Mouse (Mus musculus) limb, embryonic 15.5 days (tissue): ENCODE data around the gene Rtn4. TPM values are rescaled to one million over a fixed set of nuclear protein-coding genes. Genes with fewer than 3 reads are reported as not detected.
"Not testable (repeated sequence)": the region's sequence is repeated elsewhere in the genome, so short reads cannot be mapped to it uniquely, and the experiment has no call there.

Source experiments
- ATAC-seq: fragments of 200-750 bp; cut with Nextera tagmentation; 2 replicates; pipeline ENCODE4 v1.8.0; 2017; ENCODE audit warnings: low read depth, moderate TSS enrichment; ENCODE audit not compliant: insufficient number of reproducible peaks, low FRiP score, low TSS enrichment
- H3K27ac ChIP-seq: fragments of 300-500 bp; sonication (generic); 2 replicates; pipeline ENCODE4 v1.5.1; 2015; ENCODE audit warnings: moderate library complexity, mild to moderate bottlenecking, inconsistent platforms
- H3K27me3 ChIP-seq: fragments of 300-500 bp; sonication (generic); 2 replicates; pipeline ENCODE4 v1.6.1; 2015; ENCODE audit warnings: inconsistent platforms
- H3K36me3 ChIP-seq: fragments of 300-500 bp; sonication (generic); 2 replicates; pipeline ENCODE4 v1.6.1; 2015; ENCODE audit warnings: inconsistent platforms
- H3K4me1 ChIP-seq: fragments of 300-500 bp; sonication (generic); 2 replicates; pipeline ENCODE4 v1.6.1; 2015; ENCODE audit warnings: inconsistent platforms
- H3K4me2 ChIP-seq: fragments of 300-500 bp; sonication (generic); 2 replicates; pipeline ENCODE4 v1.6.1; 2015; ENCODE audit warnings: mild to moderate bottlenecking, inconsistent platforms
- H3K4me3 ChIP-seq: fragments of 300-500 bp; sonication (generic); 2 replicates; pipeline ENCODE4 v1.5.1; 2015; ENCODE audit warnings: mild to moderate bottlenecking, inconsistent platforms
- H3K9ac ChIP-seq: fragments of 300-500 bp; sonication (generic); 2 replicates; pipeline ENCODE4 v1.6.1; 2015; ENCODE audit warnings: inconsistent platforms
- H3K9me3 ChIP-seq: fragments of 300-500 bp; sonication (generic); 2 replicates; pipeline ENCODE4 v1.6.1; 2016; ENCODE audit warnings: inconsistent platforms
- WGBS: fragments of 180-500 bp; shearing (Covaris S2); methylation state at CpG from one replicate; pipeline ENCODE4 v1.1.7; 2015; 5-methylcytosine and 5-hydroxymethylcytosine counted together
- polyA plus RNA-seq: library from polyadenylated mRNA; unstranded; fragments of >200 nt; fragmentation: Nextera tagmentation; extraction: Ambion mirVana; gene quantifications from 2 replicates; pipeline ENCODE4 v1.2.1, GENCODE M21; 2015

The Rtn4 gene
- polyA plus RNA-seq, 1 experiment from 2014 or later, result 72.1 TPM

GRCm38 (mm10) chr11:29748750-29749467 lies 56.2 kb downstream of the Rtn4 start:
- H3K27ac ChIP-seq, result no peak overlapping the region
- peaks cover 36% of the 10 kb centered on the region for H3K36me3 ChIP-seq
- H3K4me2 ChIP-seq, result no peak overlapping the region
- H3K4me3 ChIP-seq, result no peak overlapping the region
- H3K9ac ChIP-seq, result no peak overlapping the region
- no peaks in the 10 kb centered on the region for H3K4me1 ChIP-seq
- no peaks in the 10 kb centered on the region for H3K9me3 ChIP-seq
- 85% methylated on average over 8 of the region's 8 CpGs for WGBS
- no peak for ATAC-seq
- no peaks in the 10 kb centered on the region for H3K27me3 ChIP-seq

GRCm38 (mm10) chr11:29749468-29749829 lies 56.7 kb downstream of the Rtn4 start:
- no peak overlapping the region for H3K4me2 ChIP-seq
- H3K4me1 ChIP-seq, result no peaks in the 10 kb centered on the region
- peaks cover 33% of the 10 kb centered on the region for H3K36me3 ChIP-seq
- H3K27me3 ChIP-seq, result no peaks in the 10 kb centered on the region
- H3K9ac ChIP-seq, result no peak overlapping the region
- no peak for ATAC-seq
- H3K4me3 ChIP-seq, result no peak overlapping the region
- H3K27ac ChIP-seq, result no peak overlapping the region
- no peaks in the 10 kb centered on the region for H3K9me3 ChIP-seq
- WGBS, result 100% methylated on average over 1 of the region's 1 CpGs

GRCm38 (mm10) chr11:29751013-29751412 lies 58.3 kb downstream of the Rtn4 start:
- H3K4me2 ChIP-seq, result no peak overlapping the region
- no peaks in the 10 kb centered on the region for H3K27me3 ChIP-seq
- no peak overlapping the region for H3K4me3 ChIP-seq
- no peak overlapping the region for H3K27ac ChIP-seq
- no peaks in the 10 kb centered on the region for H3K4me1 ChIP-seq
- peaks cover 26% of the 10 kb centered on the region for H3K36me3 ChIP-seq
- ATAC-seq, result no peak
- H3K9ac ChIP-seq, result no peak overlapping the region
- 93% methylated on average over 2 of the region's 2 CpGs for WGBS
- no peaks in the 10 kb centered on the region for H3K9me3 ChIP-seq

- Histone ChIP-seq H3K4me1 (no peaks in the 10 kb centered on the region), H3K9ac (no peak overlapping the region), H3K27me3 (no peaks in the 10 kb centered on the region), H3K9me3 (no peaks in the 10 kb centered on the region), H3K4me2 (no peak overlapping the region), H3K36me3 (peaks cover 17% of the 10 kb centered on the region), H3K4me3 (no peak overlapping the region), H3K27ac (no peak overlapping the region; the same call in 1 of the 2 replicates)
- whole genome bisulfite sequencing, result 82% methylated on average over 14 of the region's 14 CpGs
- no peak for ATAC-seq
Observed at GRCm38 (mm10) chr11:29751648-29752611, 59.2 kb downstream of the Rtn4 start.

GRCm38 (mm10) chr11:29756007-29756406 lies 63.3 kb downstream of the Rtn4 start:
- WGBS, result 93% methylated on average over 5 of the region's 5 CpGs
- not testable (repeated sequence) for H3K9me3 ChIP-seq, H3K27me3 ChIP-seq, H3K9ac ChIP-seq, H3K4me3 ChIP-seq, H3K27ac ChIP-seq, H3K4me1 ChIP-seq, H3K36me3 ChIP-seq, H3K4me2 ChIP-seq, ATAC-seq

GRCm38 (mm10) chr11:29758617-29759016 lies 65.9 kb downstream of the Rtn4 start:
- no peak overlapping the region for H3K4me3 ChIP-seq
- H3K36me3 ChIP-seq, result no peaks in the 10 kb centered on the region
- no peak for ATAC-seq
- no peak overlapping the region for H3K27ac ChIP-seq
- no peaks in the 10 kb centered on the region for H3K9me3 ChIP-seq
- H3K27me3 ChIP-seq, result no peaks in the 10 kb centered on the region
- no peaks in the 10 kb centered on the region for H3K4me1 ChIP-seq
- WGBS, result 87% methylated on average over 5 of the region's 5 CpGs
- H3K9ac ChIP-seq, result no peak overlapping the region
- H3K4me2 ChIP-seq, result no peak overlapping the region

GRCm38 (mm10) chr11:29761387-29761786 lies 68.6 kb downstream of the Rtn4 start:
- no peaks in the 10 kb centered on the region for H3K9me3 ChIP-seq
- H3K27ac ChIP-seq, result no peak overlapping the region
- H3K36me3 ChIP-seq, result no peaks in the 10 kb centered on the region
- H3K9ac ChIP-seq, result no peak overlapping the region
- 93% methylated on average over 9 of the region's 9 CpGs for WGBS
- no peak for ATAC-seq
- H3K4me2 ChIP-seq, result no peak overlapping the region
- no peaks in the 10 kb centered on the region for H3K27me3 ChIP-seq
- no peaks in the 10 kb centered on the region for H3K4me1 ChIP-seq
- H3K4me3 ChIP-seq, result no peak overlapping the region

- Histone ChIP-seq H3K27me3 (no peaks in the 10 kb centered on the region), H3K9ac (no peak overlapping the region), H3K36me3 (no peaks in the 10 kb centered on the region), H3K4me1 (no peaks in the 10 kb centered on the region), H3K4me3 (no peak overlapping the region), H3K27ac (no peak overlapping the region), H3K4me2 (no peak overlapping the region), H3K9me3 (no peaks in the 10 kb centered on the region)
- 90% methylated on average over 1 of the region's 1 CpGs for WGBS
- no peak for ATAC-seq
Observed at GRCm38 (mm10) chr11:29762768-29763167, 70.0 kb downstream of the Rtn4 start.

- Histone ChIP-seq H3K27ac (no peak overlapping the region), H3K9ac (no peak overlapping the region), H3K9me3 (no peaks in the 10 kb centered on the region), H3K4me2 (no peak overlapping the region), H3K36me3 (no peaks in the 10 kb centered on the region), H3K4me3 (no peak overlapping the region), H3K4me1 (no peaks in the 10 kb centered on the region), H3K27me3 (no peaks in the 10 kb centered on the region)
- ATAC-seq, result no peak
- WGBS, result 79% methylated on average over 4 of the region's 4 CpGs
Observed at GRCm38 (mm10) chr11:29765063-29765462, 72.3 kb downstream of the Rtn4 start.

GRCm38 (mm10) chr11:29766313-29766982 lies 73.7 kb downstream of the Rtn4 start:
- WGBS, result 78% methylated on average over 11 of the region's 11 CpGs

GRCm38 (mm10) chr11:29768523-29768922 lies 75.8 kb downstream of the Rtn4 start:
- H3K4me3 ChIP-seq, result no peak overlapping the region
- no peaks in the 10 kb centered on the region for H3K4me1 ChIP-seq
- no peak overlapping the region for H3K27ac ChIP-seq
- H3K27me3 ChIP-seq, result no peaks in the 10 kb centered on the region
- H3K36me3 ChIP-seq, result no peaks in the 10 kb centered on the region
- H3K4me2 ChIP-seq, result no peak overlapping the region
- H3K9ac ChIP-seq, result no peak overlapping the region
- no peaks in the 10 kb centered on the region for H3K9me3 ChIP-seq
- ATAC-seq, result no peak

More at GRCm38 (mm10) chr11:29766313-29766982, 73.7 kb downstream of the Rtn4 start:
- Histone ChIP-seq H3K4me2 (no peak overlapping the region), H3K27me3 (no peaks in the 10 kb centered on the region), H3K9ac (no peak overlapping the region), H3K27ac (no peak overlapping the region), H3K9me3 (no peaks in the 10 kb centered on the region), H3K4me3 (no peak overlapping the region), H3K36me3 (no peaks in the 10 kb centered on the region), H3K4me1 (no peaks in the 10 kb centered on the region)
- no peak for ATAC-seq
